Mouse (Mus musculus): ENCODE measurements around the gene Tgm2. TPM values are rescaled to one million over a fixed set of nuclear protein-coding genes. Genes with fewer than 3 reads are reported as not detected.

Gene Tgm2
- total RNA-seq, 2 experiments from 2014 or later, result 44.6 to 85.9 TPM

DNA sequence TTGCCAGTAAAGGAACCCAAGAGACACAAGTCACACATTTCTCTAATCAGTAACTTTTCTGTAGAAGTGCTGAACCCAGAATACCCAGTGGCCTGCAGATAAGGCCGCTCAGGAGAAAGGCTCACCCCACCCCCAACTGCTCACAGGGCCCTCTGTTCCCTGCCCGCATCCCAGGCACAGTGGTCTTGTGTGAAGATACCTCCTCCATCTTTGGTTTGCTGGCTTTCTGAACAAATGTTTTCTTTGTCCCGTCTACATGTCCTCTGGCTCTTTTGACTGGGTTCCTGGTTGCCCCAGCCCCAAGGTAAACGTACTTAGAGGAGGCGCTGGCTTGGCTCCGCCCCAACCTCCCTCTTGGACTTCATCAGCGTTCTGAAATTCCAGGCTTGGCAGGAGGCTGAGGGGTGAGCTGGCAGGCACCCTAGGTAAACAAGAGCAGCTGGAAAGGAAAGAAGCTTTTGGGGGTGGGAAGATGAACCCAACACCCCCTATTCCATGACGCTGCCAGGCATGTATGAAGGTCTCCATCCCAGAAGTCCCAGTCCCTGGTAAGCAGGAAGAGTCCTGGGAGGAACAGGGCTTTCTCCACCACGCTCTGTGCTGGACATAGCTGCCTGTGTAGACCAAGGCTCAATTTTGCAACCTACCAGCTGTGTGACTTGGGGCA lies 32.5 kb downstream of the Tgm2 start:
- peak; percentile 72 to 82 for DNase-seq

DNA sequence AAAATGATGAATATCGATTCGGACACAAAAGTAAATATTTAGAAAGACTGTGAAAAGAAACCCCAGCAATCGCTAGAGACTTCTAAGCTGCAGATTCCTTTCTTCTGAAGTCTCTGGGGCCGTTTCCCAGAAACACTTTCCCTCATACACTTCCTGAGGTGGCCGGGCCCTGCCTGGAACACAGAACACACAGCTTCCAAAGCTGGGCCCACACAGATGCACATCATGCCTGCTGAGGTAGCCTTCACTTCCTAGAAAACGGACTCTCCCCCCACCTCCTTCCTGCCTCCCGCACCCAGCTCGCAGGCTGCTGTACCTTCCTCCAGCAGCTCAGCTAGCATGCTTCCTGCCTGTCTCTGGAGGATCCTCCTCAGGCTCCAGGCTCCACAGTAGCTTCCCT lies 36.7 kb downstream of the Tgm2 start:
- peak in 1 of 2 experiments; percentile 42 for DNase-seq

DNA sequence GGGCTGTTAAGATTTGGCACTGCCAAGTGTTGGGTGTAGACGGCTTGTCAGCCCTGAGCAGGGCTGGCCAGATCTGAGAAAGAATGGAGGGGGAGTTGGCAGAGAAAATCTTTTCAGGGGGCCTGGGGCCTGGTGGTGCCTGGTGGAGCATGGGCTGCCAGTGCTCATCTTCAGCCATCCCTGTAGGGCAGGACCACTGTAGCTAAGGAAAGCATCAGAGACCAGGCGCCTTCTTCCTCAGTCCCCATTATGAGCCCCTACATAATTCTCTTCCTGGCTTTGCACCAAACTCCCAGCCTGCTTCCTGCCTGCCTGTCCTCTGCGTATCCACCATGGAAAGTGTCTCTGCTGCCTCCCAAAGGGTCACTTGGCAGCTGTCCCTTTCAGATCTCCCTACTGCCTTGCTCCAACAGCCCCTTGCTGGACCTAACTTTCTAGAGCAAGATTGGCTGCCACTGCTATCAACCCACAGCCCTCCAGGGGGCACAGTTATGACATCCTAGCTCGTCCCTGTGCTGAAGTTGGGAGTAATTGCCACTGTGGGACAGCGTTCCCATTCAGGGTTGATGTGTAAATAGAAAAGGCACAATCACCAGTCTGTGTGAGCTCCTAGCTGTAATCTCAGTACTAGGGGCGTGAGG lies 39.2 kb downstream of the Tgm2 start:
- DNase-seq, result peak; percentile 60 to 76

DNA sequence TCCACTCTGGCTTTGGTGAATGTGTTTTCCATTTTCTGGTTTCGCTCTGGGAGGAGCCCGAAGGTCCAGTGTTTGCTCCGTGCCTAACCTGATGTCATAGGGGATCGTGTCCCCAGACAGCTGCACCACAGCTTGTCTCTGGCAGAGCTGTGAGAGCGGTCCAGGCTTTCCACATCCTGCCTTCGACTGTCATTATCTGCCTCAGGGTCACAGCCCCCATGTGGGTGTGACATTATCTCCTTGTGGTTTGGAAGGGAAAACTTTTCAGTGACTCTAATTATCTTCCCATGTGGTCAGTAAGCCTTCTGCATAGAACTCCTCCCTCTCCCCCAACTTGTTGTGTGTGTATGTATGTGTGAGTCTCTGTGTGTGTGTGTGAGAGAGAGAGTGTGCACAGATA lies 40.6 kb downstream of the Tgm2 start:
- DNase-seq, result no peak

GRCm38 (mm10) chr2:158104966-158105365 lies 41.3 kb downstream of the Tgm2 start:
- DNase-seq, result no peak

DNA sequence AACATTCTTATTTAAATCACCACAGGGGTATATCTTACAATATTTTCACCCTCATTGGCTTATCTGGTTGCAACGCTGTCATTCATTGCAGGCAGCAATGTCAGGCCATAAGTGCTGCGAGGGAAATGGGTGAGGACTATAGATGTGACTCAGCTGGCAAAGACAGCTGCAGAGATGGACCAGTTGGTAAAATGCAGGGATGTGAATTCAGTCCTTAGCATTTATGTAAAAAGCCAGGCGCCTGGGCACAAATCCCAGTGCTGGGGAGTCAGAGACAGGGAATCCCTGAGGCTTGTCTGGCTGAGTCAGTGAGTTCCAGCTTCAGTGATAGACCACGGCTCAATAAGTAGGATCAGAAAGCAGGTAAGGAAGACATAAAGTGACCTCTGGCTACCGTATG lies 44.5 kb downstream of the Tgm2 start:
- DNase-seq, result no peak

DNA sequence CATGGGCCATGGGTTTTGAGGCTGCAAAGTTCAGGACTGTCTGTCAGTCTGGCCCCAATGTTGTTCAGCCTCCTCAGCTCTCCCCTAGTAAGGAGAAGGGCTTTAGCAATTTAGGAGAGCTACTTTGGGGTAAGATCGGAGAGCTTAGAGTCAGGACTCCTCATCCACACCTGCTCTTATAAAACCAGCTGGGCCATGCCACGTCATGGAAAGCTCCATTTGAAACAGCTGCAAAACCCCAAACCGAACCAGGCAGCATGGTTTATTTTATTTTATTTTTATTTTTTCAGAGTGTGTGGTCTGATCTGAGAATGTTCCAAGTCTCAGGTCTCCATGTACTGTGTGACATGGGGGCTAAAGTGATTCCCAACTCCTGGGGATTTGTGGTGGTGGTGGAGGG lies 46.7 kb downstream of the Tgm2 start:
- no peak for DNase-seq

DNA sequence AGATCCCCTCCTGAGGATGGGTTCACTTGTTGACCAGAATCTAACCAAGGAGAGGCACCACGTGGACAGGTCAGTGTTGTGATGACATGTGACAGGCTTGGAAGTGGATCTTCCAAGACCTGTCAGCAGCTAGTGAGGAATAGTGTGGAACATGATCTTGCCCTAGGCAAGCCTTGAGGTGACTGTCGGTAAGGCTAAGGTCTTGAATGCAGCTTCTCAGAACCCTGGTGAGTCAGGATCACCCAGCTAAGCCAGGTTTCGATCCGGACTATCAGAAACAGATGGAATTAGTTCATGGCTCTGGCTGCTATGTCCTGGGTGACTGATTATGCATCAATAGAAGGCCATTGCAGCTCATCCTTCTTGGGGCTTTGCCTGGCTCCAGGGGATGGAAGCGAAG lies 47.5 kb downstream of the Tgm2 start:
- DNase-seq, result no peak

DNA sequence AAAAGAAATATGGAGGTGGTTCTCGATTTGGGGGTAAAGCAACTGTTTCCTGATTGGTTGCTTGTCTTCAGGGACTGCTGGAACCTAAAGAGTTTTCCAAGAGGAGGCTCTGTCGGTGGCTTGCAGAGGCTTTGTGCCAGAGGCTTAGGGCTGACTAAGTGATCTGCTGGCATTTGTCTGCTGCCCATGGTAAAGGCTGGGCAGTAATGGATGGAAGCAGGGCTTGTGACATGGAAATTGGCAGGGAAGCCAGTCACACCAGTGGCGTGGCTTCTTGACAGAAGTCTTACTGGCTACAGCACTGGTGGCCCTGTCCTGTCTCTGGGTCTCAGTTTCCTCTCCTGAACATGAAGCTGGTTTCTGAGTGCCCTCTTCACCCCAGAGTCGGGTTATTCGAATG lies 49.2 kb downstream of the Tgm2 start:
- DNase-seq, result no peak

DNA sequence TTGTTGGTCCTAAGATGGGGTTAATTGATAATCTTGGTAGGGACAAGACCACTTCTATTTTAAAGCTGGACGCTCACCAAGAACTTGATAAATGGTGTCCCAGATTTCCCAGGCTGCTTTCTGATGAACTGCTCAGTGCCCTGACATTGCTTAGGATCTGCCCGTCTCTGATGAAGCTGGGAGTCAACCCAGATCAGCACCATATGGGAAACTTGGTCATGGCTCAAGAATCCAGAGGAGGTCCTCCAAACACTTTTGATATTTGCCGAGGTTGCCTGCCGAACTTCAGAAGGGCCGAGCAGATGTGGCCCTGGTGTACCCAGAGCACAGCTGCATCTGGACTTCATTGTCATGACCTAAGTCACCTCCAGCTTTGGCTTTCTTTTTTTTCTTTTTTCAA lies 51.4 kb downstream of the Tgm2 start:
- DNase-seq, result no peak

GRCm38 (mm10) chr2:158094300-158094699 lies 51.9 kb downstream of the Tgm2 start:
- no peak for DNase-seq

GRCm38 (mm10) chr2:158093345-158093744 lies 52.9 kb downstream of the Tgm2 start:
- peak; percentile 34 to 42 for DNase-seq

GRCm38 (mm10) chr2:158090096-158090495 lies 56.1 kb downstream of the Tgm2 start:
- DNase-seq, result no peak

DNA sequence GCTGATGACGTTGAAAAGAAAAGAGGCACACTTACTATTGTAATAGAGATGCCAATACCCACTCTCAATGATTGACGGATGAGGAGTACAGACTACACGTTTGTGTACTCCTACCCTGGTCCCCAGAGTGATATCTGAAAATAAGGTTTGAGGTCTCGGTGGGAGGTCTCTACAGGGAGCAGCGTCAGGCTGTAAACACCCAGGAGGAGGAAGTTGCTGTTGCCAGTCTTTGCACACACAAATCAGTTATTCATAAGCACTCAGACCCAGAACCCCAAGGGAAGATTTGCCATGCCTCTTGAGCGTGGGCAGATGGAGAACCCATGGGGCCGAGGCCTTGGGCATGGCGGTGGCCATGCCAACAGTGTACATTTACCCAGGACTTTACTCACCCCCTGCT lies 61.8 kb downstream of the Tgm2 start:
- no peak for DNase-seq

DNA sequence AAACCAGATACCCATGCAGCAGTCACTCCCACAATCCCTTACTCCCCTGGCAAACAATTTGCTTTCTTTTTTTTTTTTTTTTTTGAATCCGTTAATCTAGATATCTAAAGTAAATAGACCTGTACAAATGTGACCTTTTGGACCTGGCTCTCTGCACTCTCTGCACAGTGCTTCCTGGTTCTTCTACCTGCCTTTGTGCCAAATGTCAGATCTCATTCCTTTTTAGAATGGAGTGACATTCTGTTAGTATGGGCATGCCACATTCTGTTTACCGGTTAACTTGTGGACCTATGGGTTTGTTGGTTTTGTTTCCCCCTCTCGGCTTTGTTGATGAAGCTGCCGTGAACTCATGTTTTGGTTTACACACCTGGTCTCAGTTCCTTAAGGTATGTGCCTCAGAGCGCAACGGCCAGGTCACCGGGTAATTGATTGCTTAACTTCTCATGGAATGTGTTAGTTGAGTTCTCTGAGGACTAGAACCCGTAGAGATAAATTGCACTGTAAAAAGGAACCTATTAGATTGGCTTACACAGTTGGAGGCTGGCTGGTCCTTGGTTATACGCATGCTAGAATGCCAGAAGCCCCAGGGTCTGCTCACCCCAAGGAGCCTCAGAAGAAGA lies 65.5 kb downstream of the Tgm2 start:
- no peak for DNase-seq

DNA sequence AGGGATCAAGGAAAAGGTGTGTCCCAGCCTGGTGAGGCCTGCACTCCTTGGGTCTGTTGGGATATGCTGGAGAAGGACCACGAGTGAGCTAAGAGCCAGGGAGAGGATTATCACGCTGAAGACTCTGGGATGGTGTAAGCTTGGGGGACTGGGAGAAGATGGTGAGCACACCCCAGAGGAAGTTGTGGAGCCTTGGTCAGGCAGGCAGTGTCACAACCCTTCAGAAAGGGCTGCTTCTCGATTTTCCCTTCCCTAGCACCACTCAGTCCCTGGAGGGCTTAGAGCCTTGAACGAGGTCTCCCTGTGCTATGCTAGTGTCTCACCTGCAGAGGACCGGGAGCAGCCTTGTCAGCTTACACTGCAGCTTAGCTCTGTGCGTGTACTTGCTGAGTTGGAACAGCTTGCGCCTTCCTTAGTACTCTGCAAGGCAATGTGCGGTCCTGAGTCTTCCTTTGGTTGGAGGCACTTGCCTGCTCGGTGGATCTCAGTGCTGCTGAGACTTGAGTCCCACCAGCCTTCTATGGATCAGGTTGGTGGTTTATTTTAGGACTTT lies 66.3 kb downstream of the Tgm2 start:
- DNase-seq, result no peak

DNA sequence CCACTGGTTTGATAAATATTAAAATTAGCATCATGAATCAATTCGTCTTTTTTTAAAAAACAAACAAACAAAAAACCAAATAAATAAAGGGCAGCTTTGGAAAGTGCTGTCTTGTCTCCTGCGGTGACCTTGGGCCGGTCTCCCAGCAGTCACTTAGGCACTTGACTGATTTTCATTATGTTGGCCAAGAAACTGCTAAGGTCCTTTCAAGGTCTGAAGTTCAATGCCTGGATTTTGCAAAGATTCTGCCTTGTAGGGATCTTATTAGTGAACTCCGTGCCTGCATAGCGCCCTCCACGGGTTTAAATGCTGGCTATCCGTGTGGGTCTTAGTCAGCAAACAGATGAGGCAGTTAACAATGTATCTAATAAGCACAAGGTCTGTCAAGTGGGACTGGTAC lies 67.3 kb downstream of the Tgm2 start:
- DNase-seq, result peak; percentile 19 to 38

DNA sequence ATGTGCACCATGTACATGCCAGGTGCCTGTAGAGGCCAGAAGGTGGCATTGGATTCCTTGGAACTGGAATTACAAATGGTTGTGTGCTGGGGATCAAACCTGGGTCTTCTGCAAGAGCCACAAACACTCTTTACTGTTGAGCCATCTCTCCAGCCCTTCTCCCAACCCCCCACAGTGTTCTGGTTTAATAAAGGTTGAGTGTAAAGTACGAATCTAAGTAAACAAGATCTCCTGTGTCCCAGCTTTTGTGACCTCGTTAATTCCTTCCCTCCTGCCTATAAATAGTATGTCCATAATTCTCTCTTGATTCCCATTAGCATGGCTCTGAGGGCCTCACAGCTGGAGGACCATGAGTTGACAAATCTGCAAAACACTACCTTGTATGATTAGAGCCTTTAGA lies 68.3 kb downstream of the Tgm2 start:
- DNase-seq, result no peak

DNA sequence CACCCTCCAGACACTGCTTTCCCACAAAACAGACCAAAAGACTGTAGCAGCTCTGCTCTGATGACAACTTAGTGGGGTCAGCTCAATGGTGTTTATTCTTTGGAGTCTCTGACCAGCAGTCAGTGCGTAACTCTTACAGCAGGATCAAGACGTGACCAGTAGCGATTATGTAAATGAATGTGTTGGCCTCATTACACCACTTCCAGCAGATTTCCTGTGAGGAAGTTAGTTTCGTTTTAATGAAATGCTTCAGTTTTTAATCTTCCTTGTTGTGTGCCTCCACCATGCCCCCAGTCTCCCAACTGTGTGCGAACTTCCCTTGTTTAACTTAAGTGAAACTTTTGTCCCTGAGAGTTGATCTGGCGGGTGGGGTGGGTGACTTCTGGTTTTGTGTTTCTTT lies 69.5 kb downstream of the Tgm2 start:
- DNase-seq, result no peak

- DNase-seq, result no peak
Measured at GRCm38 (mm10) chr2:158074835-158075234, 71.4 kb downstream of the Tgm2 start.

GRCm38 (mm10) chr2:158071633-158071995 lies 74.6 kb downstream of the Tgm2 start:
- no peak for DNase-seq

- DNase-seq, result peak; percentile 43 to 66
Measured at GRCm38 (mm10) chr2:158070885-158071632, 75.2 kb downstream of the Tgm2 start.
